Mouse (Mus musculus): ENCODE data around the gene Pym1.

DNA sequence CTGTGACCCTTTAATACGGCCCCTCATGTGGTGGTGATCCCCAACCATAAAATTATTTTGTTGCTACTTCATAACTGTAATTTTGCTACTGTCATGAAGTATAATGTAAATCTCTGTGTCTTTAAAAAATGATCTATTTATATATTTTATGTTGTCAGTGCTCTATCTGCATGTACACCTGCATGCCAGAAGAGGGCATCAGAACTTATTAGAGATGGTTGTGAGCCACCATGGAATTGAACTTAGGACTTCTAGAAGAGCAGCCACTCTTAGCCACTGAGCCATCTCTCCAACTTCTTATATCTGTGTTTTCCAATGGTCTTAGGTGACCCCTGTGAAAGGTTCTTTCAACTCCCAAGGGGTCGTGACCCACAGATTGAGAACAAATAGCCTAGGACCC is 25.2 kb downstream of the Pym1 start:
- TF ChIP-seq CTCF (IDR thresholded peaks at IDR 0.05; ENCODE audit: borderline replicate concordance, insufficient read depth, low read length) = no peak
- TF ChIP-seq POLR2A (IDR thresholded peaks at IDR 0.05; ENCODE audit: low read depth, low read length) = no peak

Data from embryonic fibroblast, embryonic 13.5 days (primary cell).